Mouse (Mus musculus): ENCODE measurements around the gene Crct1.

GRCm38 (mm10) chr3:93018960-93019359, 3.5 kb upstream of the Crct1 start, which contains the start of gene Lce1m:
- TF ChIP-seq POLR2A (IDR thresholded peaks at IDR 0.05; ENCODE audit: borderline replicate concordance, extremely low read depth, insufficient read depth, insufficient read length, poor library complexity, severe bottlenecking) (no peak), CTCF (IDR thresholded peaks at IDR 0.05; ENCODE audit: borderline replicate concordance, extremely low read depth, insufficient read depth, insufficient read length) (no peak)

Data from brain, embryonic 14.5 days (tissue).